12 mouse cellular contexts compared by ENCODE assay signal in genomic region chr8:46386553-46386952, GRCm38 (mm10).
A peak's percentile ranks its signal among the peaks of the same experiment; 100 is the strongest.
DNase-seq lines count a peak whose midpoint lies in the region; ATAC-seq lines count a peak whose summit lies in the region.
"Had no signal": no experiment of that assay in that cellular context is flagged by ENCODE, and none has a peak within 500 bp of the region (broad histone marks: within the 10 kb centered on the region; RNA-seq: fewer than 3 reads in every experiment).

No protein-coding gene starts in this region.

- no peaks in the 10 kb centered on the region for H3K9me3 ChIP-seq in midbrain, embryonic 12.5 days
- H3K9me3 ChIP-seq in midbrain, embryonic 15.5 days, result no peaks in the 10 kb centered on the region
- no peaks in the 10 kb centered on the region for H3K9me3 ChIP-seq in hindbrain, embryonic 12.5 days (replicated peaks)
- H3K9me3 ChIP-seq: heart, embryonic 12.5 days had no signal

- H3K36me3 ChIP-seq in midbrain, embryonic 12.5 days, result no peaks in the 10 kb centered on the region
- no peaks in the 10 kb centered on the region for H3K36me3 ChIP-seq in midbrain, embryonic 15.5 days (replicated peaks)
- H3K36me3 ChIP-seq in hindbrain, embryonic 12.5 days, result no peaks in the 10 kb centered on the region
- H3K36me3 ChIP-seq: heart, embryonic 12.5 days had no signal

- no peak overlapping the region for H3K9ac ChIP-seq in midbrain, embryonic 12.5 days (replicated peaks)
- no peak overlapping the region for H3K9ac ChIP-seq in midbrain, embryonic 15.5 days
- H3K9ac ChIP-seq in hindbrain, embryonic 12.5 days, result no peak overlapping the region
- H3K9ac ChIP-seq: heart, embryonic 12.5 days had no signal

- ATAC-seq in midbrain, embryonic 12.5 days (ENCODE audit: low FRiP score, low read depth), result 0 out of 2 replicates have a peak, but pooled peaks have one; percentile 56
- no peak; the same call in 1 of the 2 replicates for ATAC-seq in midbrain, embryonic 15.5 days (replicated peaks)
- ATAC-seq in hindbrain, embryonic 12.5 days (ENCODE audit: low FRiP score), result peak; percentile 75; the same call in 1 of the 2 replicates
- ATAC-seq: activated CD4-positive, CD25-positive, alpha-beta regulatory T cell, adult 4 months; inflammation-experienced regulatory T-cells, adult 6 months; lung, postnatal 0 days had no signal

- no peaks in the 10 kb centered on the region for H3K4me1 ChIP-seq in midbrain, embryonic 12.5 days
- H3K4me1 ChIP-seq in midbrain, embryonic 15.5 days, result no peaks in the 10 kb centered on the region
- H3K4me1 ChIP-seq in hindbrain, embryonic 12.5 days, result no peaks in the 10 kb centered on the region
- H3K4me1 ChIP-seq: heart, embryonic 12.5 days had no signal

- no peak overlapping the region for H3K4me2 ChIP-seq in midbrain, embryonic 12.5 days (replicated peaks)
- H3K4me2 ChIP-seq in midbrain, embryonic 15.5 days, result no peak overlapping the region
- no peak overlapping the region for H3K4me2 ChIP-seq in hindbrain, embryonic 12.5 days (replicated peaks)
- H3K4me2 ChIP-seq: heart, embryonic 12.5 days had no signal

- peak; percentile 53 to 63 for DNase-seq in kidney, postnatal 36 days
- peak; percentile 75 for DNase-seq in yolk sac, embryonic 10.5 days (ENCODE audit: low spot score)
- DNase-seq in layer of hippocampus, postnatal 10 days (ENCODE audit: low spot score in 2 of 2), result no peak
- DNase-seq in spleen, postnatal 36 days (ENCODE audit: low spot score in 2 of 2), result no peak

- WGBS in midbrain, embryonic 12.5 days, result 79% methylated on average over 4 of the region's 4 CpGs
- 73% methylated on average over 4 of the region's 4 CpGs for WGBS in midbrain, embryonic 15.5 days
- 82% methylated on average over 4 of the region's 4 CpGs for WGBS in hindbrain, embryonic 12.5 days

- no peak overlapping the region for H3K27ac ChIP-seq in midbrain, embryonic 12.5 days (replicated peaks)
- no peak overlapping the region for H3K27ac ChIP-seq in midbrain, embryonic 15.5 days
- H3K27ac ChIP-seq in hindbrain, embryonic 12.5 days, result no peak overlapping the region

- H3K27me3 ChIP-seq in midbrain, embryonic 12.5 days, result no peaks in the 10 kb centered on the region
- no peaks in the 10 kb centered on the region for H3K27me3 ChIP-seq in midbrain, embryonic 15.5 days (replicated peaks)
- no peaks in the 10 kb centered on the region for H3K27me3 ChIP-seq in hindbrain, embryonic 12.5 days
- H3K27me3 ChIP-seq: heart, embryonic 12.5 days had no signal

- H3K4me3 ChIP-seq in midbrain, embryonic 12.5 days, result no peak overlapping the region
- H3K4me3 ChIP-seq in midbrain, embryonic 15.5 days, result no peak overlapping the region
- no peak overlapping the region for H3K4me3 ChIP-seq in hindbrain, embryonic 12.5 days
- H3K4me3 ChIP-seq: heart, embryonic 12.5 days; myocyte had no signal

Comparison
In these comparisons a context has a peak if more than half of its experiments do, and no peak if none do; other contexts are left out.
1. DNase-seq: peak in kidney, postnatal 36 days (2 of 2) and yolk sac, embryonic 10.5 days (single experiment); none in layer of hippocampus, postnatal 10 days (0 of 2) and spleen, postnatal 36 days (0 of 2).